Mouse (Mus musculus) erythroblast, embryonic 14.5 days (primary cell): Measurements from ENCODE around the gene Ube2c. TPM values are rescaled to one million over a fixed set of nuclear protein-coding genes. Genes with fewer than 3 reads are reported as not detected.

ENCODE experiments used
- H3K27me3 ChIP-seq: 2 replicates; pipeline ENCODE4 v1.6.1; 2012; ENCODE audit warnings: inconsistent platforms; ENCODE audit not compliant: control insufficient read depth
- H3K36me3 ChIP-seq: 2 replicates; pipeline ENCODE4 v1.6.1; 2012; ENCODE audit warnings: mild to moderate bottlenecking, inconsistent platforms; ENCODE audit not compliant: control insufficient read depth
- H3K4me1 ChIP-seq: 2 replicates; pipeline ENCODE4 v1.6.1; 2012; ENCODE audit warnings: inconsistent platforms; ENCODE audit not compliant: control insufficient read depth
- H3K4me3 ChIP-seq: replicated peaks from 2 replicates; pipeline ENCODE3; 2012; ENCODE audit warnings: moderate library complexity, mild to moderate bottlenecking, inconsistent platforms
- H3K9me3 ChIP-seq: 2 replicates; pipeline ENCODE4 v1.6.1; 2012; ENCODE audit warnings: low read length, inconsistent platforms, mixed read lengths; ENCODE audit not compliant: control insufficient read depth
- GATA1 ChIP-seq: IDR thresholded peaks from 2 replicates; pipeline ENCODE4 v1.6.1; 2012; ENCODE audit warnings: low read length, inconsistent platforms, mixed read lengths
- TAL1 ChIP-seq: IDR thresholded peaks from 3 replicates; pipeline ENCODE4 v1.6.1; 2012; ENCODE audit warnings: low read length, inconsistent platforms, mixed read lengths
- polyA plus RNA-seq: library from polyadenylated mRNA; stranded (reverse); fragments of >175 nt; gene quantifications from 2 replicates; pipeline ENCODE4 v1.2.3, GENCODE M21; 2012

Gene Ube2c
- polyA plus RNA-seq, 1 experiment = 179 TPM

- Histone ChIP-seq H3K4me3 (peak overlapping the region; percentile 74), H3K4me1 (peaks cover 64% of the 10 kb centered on the region), H3K36me3 (peaks cover 59% of the 10 kb centered on the region), H3K9me3 (peaks cover 4% of the 10 kb centered on the region; the same call in 1 of the 2 replicates), H3K27me3 (peaks cover 27% of the 10 kb centered on the region)
- no peak for TF ChIP-seq GATA1
These were observed 3.7 kb downstream of the Ube2c start for GRCm38 (mm10) chr2:164773229-164773988.

- TF ChIP-seq GATA1 (peak; percentile 71), TAL1 (no peak)
- Histone ChIP-seq H3K4me1 (peaks cover 63% of the 10 kb centered on the region), H3K4me3 (peak overlapping the region; percentile 74)
These were observed 4.3 kb downstream of the Ube2c start for GRCm38 (mm10) chr2:164773989-164774364.

GRCm38 (mm10) chr2:164776130-164776529 is 6.4 kb downstream of the Ube2c start:
- TF ChIP-seq TAL1 (no peak), GATA1 (no peak)
- peaks cover 43% of the 10 kb centered on the region for H3K36me3 ChIP-seq

More at GRCm38 (mm10) chr2:164773989-164774364, 4.3 kb downstream of the Ube2c start:
- Histone ChIP-seq H3K9me3 (peaks cover 4% of the 10 kb centered on the region; the same call in 1 of the 2 replicates), H3K36me3 (peaks cover 57% of the 10 kb centered on the region), H3K27me3 (peaks cover 32% of the 10 kb centered on the region)

GRCm38 (mm10) chr2:164776801-164777200 is 7.1 kb downstream of the Ube2c start:
- Histone ChIP-seq H3K36me3 (peaks cover 36% of the 10 kb centered on the region), H3K9me3 (peaks cover 4% of the 10 kb centered on the region; the same call in 1 of the 2 replicates), H3K27me3 (peaks cover 55% of the 10 kb centered on the region), H3K4me1 (peaks cover 47% of the 10 kb centered on the region), H3K4me3 (no peak overlapping the region)
- no peak for TF ChIP-seq TAL1
- TF ChIP-seq GATA1 = no peak

More at GRCm38 (mm10) chr2:164776130-164776529, 6.4 kb downstream of the Ube2c start:
- Histone ChIP-seq H3K27me3 (peaks cover 49% of the 10 kb centered on the region), H3K9me3 (peaks cover 4% of the 10 kb centered on the region; the same call in 1 of the 2 replicates), H3K4me3 (no peak overlapping the region), H3K4me1 (peaks cover 54% of the 10 kb centered on the region)

GRCm38 (mm10) chr2:164777246-164778014 is 7.7 kb downstream of the Ube2c start:
- no peak for TF ChIP-seq GATA1
- TF ChIP-seq TAL1 = no peak
- peaks cover 61% of the 10 kb centered on the region for H3K27me3 ChIP-seq
- peaks cover 30% of the 10 kb centered on the region for H3K36me3 ChIP-seq
- no peak overlapping the region for H3K4me3 ChIP-seq
- peaks cover 4% of the 10 kb centered on the region; the same call in 1 of the 2 replicates for H3K9me3 ChIP-seq
- H3K4me1 ChIP-seq = peaks cover 43% of the 10 kb centered on the region

GRCm38 (mm10) chr2:164778015-164778287 is 8.3 kb downstream of the Ube2c start:
- no peak overlapping the region for H3K4me3 ChIP-seq
- peaks cover 4% of the 10 kb centered on the region; the same call in 1 of the 2 replicates for H3K9me3 ChIP-seq
- H3K36me3 ChIP-seq = peaks cover 25% of the 10 kb centered on the region
- TF ChIP-seq TAL1 (no peak), GATA1 (no peak)
- H3K27me3 ChIP-seq = peaks cover 66% of the 10 kb centered on the region
- peaks cover 38% of the 10 kb centered on the region for H3K4me1 ChIP-seq

- Histone ChIP-seq H3K27me3 (peaks cover 73% of the 10 kb centered on the region), H3K4me1 (peaks cover 31% of the 10 kb centered on the region), H3K9me3 (peaks cover 4% of the 10 kb centered on the region; the same call in 1 of the 2 replicates), H3K4me3 (no peak overlapping the region), H3K36me3 (peaks cover 16% of the 10 kb centered on the region)
- TF ChIP-seq GATA1 = no peak
- TF ChIP-seq TAL1 = no peak
These were observed 9.1 kb downstream of the Ube2c start for GRCm38 (mm10) chr2:164778809-164779208.

GRCm38 (mm10) chr2:164779481-164780086 is 9.9 kb downstream of the Ube2c start, which contains the start of gene Tnnc2:
TSS of gene Tnnc2 (minus strand) at chr2:164779967.
- Histone ChIP-seq H3K27me3 (peaks cover 81% of the 10 kb centered on the region), H3K36me3 (peaks cover 8% of the 10 kb centered on the region), H3K9me3 (peaks cover 4% of the 10 kb centered on the region; the same call in 1 of the 2 replicates), H3K4me1 (peaks cover 30% of the 10 kb centered on the region), H3K4me3 (no peak within 1 kb of the TSS)
- no peak for TF ChIP-seq TAL1
- TF ChIP-seq GATA1 = no peak

GRCm38 (mm10) chr2:164781876-164782275 is 12.2 kb downstream of the Ube2c start:
- peaks cover 93% of the 10 kb centered on the region for H3K27me3 ChIP-seq
- peaks cover 4% of the 10 kb centered on the region; the same call in 1 of the 2 replicates for H3K9me3 ChIP-seq
- H3K4me3 ChIP-seq = no peak overlapping the region
- no peaks in the 10 kb centered on the region for H3K36me3 ChIP-seq
- peaks cover 38% of the 10 kb centered on the region for H3K4me1 ChIP-seq
- TF ChIP-seq GATA1 (no peak), TAL1 (no peak)
